ENCODE assay signal across 22 mouse cellular contexts in the genomic region with DNA sequence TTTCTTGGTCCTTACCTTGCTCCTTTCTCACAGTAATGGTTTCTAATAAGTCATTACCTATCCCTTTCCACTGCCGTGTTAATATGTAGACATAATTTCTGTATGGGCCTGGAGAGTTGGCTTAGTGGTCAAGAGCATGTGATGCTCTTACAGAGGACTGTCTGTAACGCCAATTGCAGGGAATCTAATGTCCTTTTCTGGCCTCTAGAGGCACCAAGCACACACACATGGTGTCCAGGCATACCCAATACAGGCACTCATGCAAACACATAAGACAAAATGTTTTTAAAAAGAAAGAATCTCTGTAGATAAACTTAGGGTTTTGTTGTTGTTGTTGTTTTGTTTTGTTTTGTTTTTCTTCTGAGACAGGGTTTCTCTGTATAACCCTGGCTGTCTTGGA. TPM values are rescaled to one million over a fixed set of nuclear protein-coding genes. Genes with fewer than 3 reads are reported as not detected.
DNase-seq lines count a peak whose midpoint lies in the region; ATAC-seq and TF ChIP-seq lines count a peak whose summit lies in the region.
"Had no signal": no experiment of that assay in that cellular context is flagged by ENCODE, and none has a peak within 500 bp of the region (broad histone marks: within the 10 kb centered on the region; RNA-seq: fewer than 3 reads in every experiment).

No protein-coding gene starts in this region.

- no peaks in the 10 kb centered on the region for H3K27me3 ChIP-seq in intestine, embryonic 14.5 days (replicated peaks; ENCODE audit: control insufficient read depth, insufficient read depth, low read length)
- H3K27me3 ChIP-seq in intestine, embryonic 15.5 days (replicated peaks): no peaks in the 10 kb centered on the region
- no peaks in the 10 kb centered on the region for H3K27me3 ChIP-seq in liver, postnatal 0 days (ENCODE audit: insufficient read depth, low read length)
- no peaks in the 10 kb centered on the region for H3K27me3 ChIP-seq in liver, embryonic 12.5 days (replicated peaks)
- H3K27me3 ChIP-seq: heart, embryonic 15.5 days; hindbrain, embryonic 13.5 days; kidney, embryonic 15.5 days; limb, embryonic 12.5 days; liver, embryonic 13.5 days had no signal

- no peak overlapping the region for H3K9ac ChIP-seq in intestine, embryonic 14.5 days (ENCODE audit: low read length)
- no peak overlapping the region for H3K9ac ChIP-seq in intestine, embryonic 15.5 days
- H3K9ac ChIP-seq in liver, postnatal 0 days (replicated peaks): no peak overlapping the region
- no peak overlapping the region for H3K9ac ChIP-seq in liver, embryonic 12.5 days
- H3K9ac ChIP-seq: heart, embryonic 15.5 days; hindbrain, embryonic 13.5 days; kidney, embryonic 15.5 days; limb, embryonic 12.5 days; liver, embryonic 13.5 days had no signal

- no peak for ATAC-seq in intestine, embryonic 14.5 days (replicated peaks; ENCODE audit: low FRiP score, low TSS enrichment, low read depth)
- no peak for ATAC-seq in intestine, embryonic 15.5 days
- no peak for ATAC-seq in liver, postnatal 0 days
- no peak for ATAC-seq in liver, embryonic 12.5 days
- ATAC-seq: forebrain, embryonic 16.5 days; lung, postnatal 0 days; midbrain, embryonic 16.5 days had no signal

- no peaks in the 10 kb centered on the region for H3K36me3 ChIP-seq in intestine, embryonic 14.5 days (ENCODE audit: control insufficient read depth, insufficient read depth, low read length)
- H3K36me3 ChIP-seq in intestine, embryonic 15.5 days: no peaks in the 10 kb centered on the region
- H3K36me3 ChIP-seq in liver, postnatal 0 days (replicated peaks; ENCODE audit: insufficient read depth, low read length): no peaks in the 10 kb centered on the region
- H3K36me3 ChIP-seq in liver, embryonic 12.5 days: no peaks in the 10 kb centered on the region
- H3K36me3 ChIP-seq: embryonic facial prominence, embryonic 10.5 days; heart, embryonic 15.5 days; kidney, embryonic 15.5 days; limb, embryonic 12.5 days; liver, embryonic 13.5 days had no signal

- no peak overlapping the region for H3K4me3 ChIP-seq in intestine, embryonic 14.5 days (ENCODE audit: low read depth, low read length)
- no peak overlapping the region for H3K4me3 ChIP-seq in intestine, embryonic 15.5 days (replicated peaks)
- H3K4me3 ChIP-seq in liver, postnatal 0 days (ENCODE audit: low read depth, low read length): no peak overlapping the region
- no peak overlapping the region for H3K4me3 ChIP-seq in liver, embryonic 12.5 days
- H3K4me3 ChIP-seq: embryonic facial prominence, embryonic 10.5 days; heart, embryonic 15.5 days; hindbrain, embryonic 13.5 days; kidney, embryonic 15.5 days; limb, embryonic 12.5 days; liver, embryonic 13.5 days had no signal

- no peaks in the 10 kb centered on the region for H3K9me3 ChIP-seq in intestine, embryonic 14.5 days (ENCODE audit: control insufficient read depth, low read length)
- H3K9me3 ChIP-seq in intestine, embryonic 15.5 days: no peaks in the 10 kb centered on the region
- H3K9me3 ChIP-seq in liver, postnatal 0 days (ENCODE audit: low read length): 0 out of 2 replicates have a peak, but pooled peaks cover 2% of the 10 kb centered on the region
- H3K9me3 ChIP-seq in liver, embryonic 12.5 days (replicated peaks): no peaks in the 10 kb centered on the region
- H3K9me3 ChIP-seq: embryonic facial prominence, embryonic 10.5 days; heart, embryonic 15.5 days; hindbrain, embryonic 13.5 days; kidney, embryonic 15.5 days; limb, embryonic 12.5 days; liver, embryonic 13.5 days had no signal

- TF ChIP-seq CTCF in liver, postnatal 0 days (IDR thresholded peaks at IDR 0.05; ENCODE audit: low read depth): peak; percentile 27

- WGBS in intestine, embryonic 14.5 days: 69% methylated on average over 2 of the region's 2 CpGs
- WGBS in intestine, embryonic 15.5 days: 66% methylated on average over 2 of the region's 2 CpGs
- WGBS in liver, postnatal 0 days (ENCODE audit: insufficient replicate concordance): 68% methylated on average over 2 of the region's 2 CpGs
- 50% methylated on average over 2 of the region's 2 CpGs for WGBS in liver, embryonic 12.5 days (ENCODE audit: insufficient replicate concordance)

- DNase-seq in intestine, embryonic 14.5 days (ENCODE audit: low spot score): peak; percentile 13
- no peak for DNase-seq in liver, postnatal 0 days
- peak; percentile 27 for DNase-seq in NIH3T3 (ENCODE audit: low read depth)
- DNase-seq in spleen, postnatal 14 days (ENCODE audit: low spot score in 2 of 2): no peak
- no peak for DNase-seq in urinary bladder, postnatal 4 days (ENCODE audit: low spot score in 2 of 2)
- DNase-seq: adrenal gland, postnatal 25 days; cerebellum, adult 11 months; gastrocnemius, postnatal 25 days; heart, postnatal 36 days; kidney, adult 11 months; liver, embryonic 13.5 days had no signal

- no peak overlapping the region for H3K27ac ChIP-seq in intestine, embryonic 14.5 days (ENCODE audit: low read depth)
- no peak overlapping the region for H3K27ac ChIP-seq in intestine, embryonic 15.5 days
- no peak overlapping the region for H3K27ac ChIP-seq in liver, postnatal 0 days (ENCODE audit: low read depth)
- no peak overlapping the region for H3K27ac ChIP-seq in liver, embryonic 12.5 days
- H3K27ac ChIP-seq: embryonic facial prominence, embryonic 10.5 days; heart, embryonic 15.5 days; hindbrain, embryonic 13.5 days; kidney, embryonic 15.5 days; limb, embryonic 12.5 days; liver, embryonic 13.5 days; macrophage had no signal

- H3K4me2 ChIP-seq in intestine, embryonic 14.5 days (ENCODE audit: low read length): no peak overlapping the region
- no peak overlapping the region for H3K4me2 ChIP-seq in intestine, embryonic 15.5 days (replicated peaks)
- no peak overlapping the region for H3K4me2 ChIP-seq in liver, postnatal 0 days (ENCODE audit: low read depth, low read length)
- H3K4me2 ChIP-seq in liver, embryonic 12.5 days: no peak overlapping the region
- H3K4me2 ChIP-seq: heart, embryonic 15.5 days; hindbrain, embryonic 13.5 days; kidney, embryonic 15.5 days; limb, embryonic 12.5 days; liver, embryonic 13.5 days had no signal

- TF ChIP-seq EP300 in liver, postnatal 0 days (IDR thresholded peaks at IDR 0.05; ENCODE audit: low read depth): no peak

- H3K4me1 ChIP-seq in intestine, embryonic 14.5 days (replicated peaks; ENCODE audit: control insufficient read depth, insufficient read depth, low read length): no peaks in the 10 kb centered on the region
- H3K4me1 ChIP-seq in intestine, embryonic 15.5 days (replicated peaks): no peaks in the 10 kb centered on the region
- no peaks in the 10 kb centered on the region for H3K4me1 ChIP-seq in liver, postnatal 0 days (ENCODE audit: insufficient read depth)
- H3K4me1 ChIP-seq in liver, embryonic 12.5 days: no peaks in the 10 kb centered on the region
- H3K4me1 ChIP-seq: embryonic facial prominence, embryonic 10.5 days; heart, embryonic 15.5 days; hindbrain, embryonic 13.5 days; kidney, embryonic 15.5 days; limb, embryonic 12.5 days; liver, embryonic 13.5 days had no signal

RNA-seq across cellular contexts. Expression of a gene that starts 29.8 kb away (rescaled TPM):
- 75.7 and 81.4 TPM in 2 replicates for polyA plus RNA-seq in intestine, embryonic 14.5 days (2014; fragmentation: Nextera tagmentation; extraction: Ambion mirVana)
- 96.3 and 97.1 TPM in 2 replicates for polyA plus RNA-seq in intestine, embryonic 15.5 days (2015; fragmentation: Nextera tagmentation; extraction: Ambion mirVana)
- 39.7 and 41.1 TPM in 2 replicates for polyA plus RNA-seq in liver, postnatal 0 days (2015; fragmentation: Nextera tagmentation; extraction: Ambion mirVana)
- 48.1 and 51.2 TPM in 2 replicates for polyA plus RNA-seq in liver, embryonic 12.5 days (2016; fragmentation: Nextera tagmentation; extraction: Ambion mirVana)

Comparison
In these comparisons a context has a peak if more than half of its experiments do, and no peak if none do; other contexts are left out.
1. DNase-seq: peak in intestine, embryonic 14.5 days (single experiment) and NIH3T3 (single experiment); none in liver, postnatal 0 days (single experiment), spleen, postnatal 14 days (0 of 2) and urinary bladder, postnatal 4 days (0 of 2).